Mouse (Mus musculus) MN1 (cell line): ENCODE results near the gene Eef1akmt3.
A peak's percentile ranks its signal among the peaks of the same experiment; 100 is the strongest.

ENCODE experiments used
- DNase-seq: peaks from one replicate; pipeline ENCODE4 v3.0.0-alpha.2; 2016; ENCODE audit warnings: low spot score

The Eef1akmt3 gene

DNA sequence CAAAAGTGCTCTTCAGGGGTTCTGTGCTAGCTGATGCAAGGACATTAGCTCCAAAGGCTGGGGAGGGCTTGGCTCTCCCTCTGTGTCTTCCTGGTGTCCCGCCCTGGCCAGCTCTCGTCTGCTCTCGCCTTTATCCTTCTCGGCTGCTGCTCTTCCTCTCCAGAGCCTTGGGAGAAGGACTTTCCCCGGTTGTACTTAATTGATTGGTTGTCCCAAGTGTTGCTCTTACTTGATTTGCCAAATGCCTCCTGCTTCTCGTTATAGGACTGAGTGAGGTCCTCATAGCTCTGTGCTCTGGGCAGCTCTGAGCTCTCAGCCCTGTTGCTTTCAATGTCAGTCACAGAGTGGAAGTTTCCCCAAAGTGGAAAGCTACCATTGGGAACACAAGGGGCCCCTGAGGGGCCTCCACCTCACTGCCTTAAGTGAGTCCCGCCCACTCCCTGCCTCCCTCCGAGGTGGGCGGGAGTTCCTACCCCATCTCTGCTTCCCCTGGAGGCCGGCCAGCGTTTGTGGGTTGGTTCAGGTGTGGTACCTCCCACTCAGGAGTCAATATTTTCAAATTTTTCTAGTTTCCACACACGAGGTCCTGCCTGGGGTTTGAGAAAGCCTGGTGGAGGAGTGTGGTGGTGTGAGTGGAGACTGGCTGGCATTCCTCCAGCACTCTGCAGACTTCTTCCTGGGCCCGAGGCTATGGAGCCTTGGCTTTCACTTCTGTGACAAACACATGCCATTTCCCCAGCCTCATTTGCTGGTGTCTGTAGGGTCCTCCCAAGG, 43.8 kb downstream of the Eef1akmt3 start:
- peak; percentile 48 for DNase-seq

DNA sequence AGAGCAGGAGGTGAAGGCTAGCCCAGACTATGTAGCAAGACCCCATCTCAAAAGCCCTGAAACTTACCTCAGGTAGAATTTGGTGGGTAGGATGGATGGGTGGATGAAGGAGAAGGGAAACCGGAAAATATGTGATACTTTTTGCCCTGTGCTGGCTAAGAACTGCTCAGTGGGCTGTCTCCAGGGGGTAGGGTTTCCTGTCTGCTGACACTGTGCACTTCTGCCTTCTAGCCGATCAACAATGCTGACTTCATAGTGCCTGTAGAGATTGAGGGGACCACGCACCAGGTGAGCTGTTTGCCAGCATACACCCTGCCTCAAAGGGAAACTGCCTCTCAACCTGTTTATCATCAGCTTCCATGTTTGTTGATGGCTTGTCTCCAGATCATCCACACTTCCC, 47.7 kb downstream of the Eef1akmt3 start:
- DNase-seq, result no peak

DNA sequence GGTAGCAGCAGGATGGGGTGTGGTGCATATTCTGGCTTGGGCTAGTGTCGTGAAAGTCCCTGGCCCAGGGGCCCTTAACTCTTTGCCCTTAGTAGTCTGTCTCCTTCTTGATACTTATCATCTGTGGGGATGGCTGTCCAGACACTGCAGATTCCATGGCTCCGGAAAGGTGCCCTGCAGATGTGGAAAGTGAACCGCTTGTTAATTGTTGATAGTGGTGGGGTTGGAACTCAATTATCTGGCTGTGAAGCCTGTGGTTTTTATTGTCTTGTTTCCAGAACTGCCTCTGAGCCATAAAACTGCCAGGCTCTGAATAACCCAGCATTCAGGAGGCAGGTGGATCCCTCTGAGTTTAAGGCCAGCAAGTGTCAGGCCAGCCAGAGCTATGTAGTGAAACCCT, 49.6 kb downstream of the Eef1akmt3 start:
- DNase-seq, result peak; percentile 74

DNA sequence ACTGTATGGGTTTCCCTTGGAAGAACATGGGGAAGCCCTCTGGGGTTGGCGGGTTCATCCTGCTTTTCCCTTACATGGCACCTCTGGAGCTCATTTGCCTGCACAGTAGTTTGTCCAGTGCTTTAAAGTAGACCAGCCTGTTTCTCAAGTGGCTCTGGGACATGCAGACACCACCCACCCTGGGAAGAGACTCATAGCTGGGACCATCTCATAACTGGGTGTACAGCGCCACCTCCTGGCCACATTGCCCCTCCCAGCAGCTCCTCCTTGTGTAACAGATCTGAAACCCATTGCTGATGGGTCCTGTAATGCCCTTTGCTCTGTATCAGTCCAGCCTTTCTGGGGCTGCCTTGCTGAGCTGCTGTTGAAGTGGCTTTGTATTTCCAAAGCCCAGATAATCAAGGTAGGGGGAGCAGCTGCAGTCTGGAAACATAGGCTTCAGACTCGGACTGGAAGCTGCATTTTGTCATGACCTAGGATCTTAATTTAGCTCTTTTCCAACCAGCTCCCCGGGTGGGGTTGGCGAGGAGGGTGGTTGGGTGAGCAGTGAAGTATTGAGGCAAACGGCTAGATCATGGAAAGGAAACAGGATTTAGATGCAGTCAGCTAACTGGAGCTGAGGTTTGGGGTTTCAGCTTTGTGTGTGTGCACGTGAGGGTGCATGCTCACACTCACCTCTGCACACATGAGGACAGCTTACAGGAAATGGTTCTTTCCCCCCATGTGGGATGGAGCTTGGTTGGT, 50.8 kb downstream of the Eef1akmt3 start:
- peak; percentile 95 for DNase-seq

DNA sequence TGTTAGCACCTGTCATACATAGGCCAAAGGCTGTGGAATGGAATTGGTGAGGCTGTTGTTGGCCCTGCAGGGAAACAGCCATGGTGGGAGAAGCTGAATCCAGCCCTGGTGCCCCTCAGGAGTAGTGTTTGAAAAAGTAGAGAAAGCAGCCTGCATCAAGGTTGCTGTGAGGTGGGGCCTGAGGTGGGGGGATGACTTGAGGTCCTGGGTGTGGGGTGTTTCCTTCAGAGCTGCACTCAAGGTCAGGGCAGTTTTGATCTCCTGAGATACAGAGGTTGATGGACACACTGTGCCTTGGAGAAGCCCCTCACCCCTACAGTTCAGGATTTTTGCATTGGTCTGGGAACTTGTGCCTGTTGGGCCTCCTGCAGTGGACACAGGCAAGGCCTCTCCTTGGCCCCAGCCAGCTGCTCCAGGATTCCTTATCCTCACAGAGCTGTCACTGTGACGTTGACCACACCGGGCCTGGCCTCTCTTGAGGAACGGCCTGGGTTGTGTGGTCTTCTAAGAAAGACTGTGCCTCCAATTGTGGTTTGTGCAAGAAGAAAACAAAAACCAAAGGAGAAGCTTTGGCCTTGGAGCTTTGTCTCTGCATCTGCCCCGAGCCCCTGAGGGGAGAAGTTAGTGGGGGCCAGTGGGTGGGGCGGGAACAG, 52.7 kb downstream of the Eef1akmt3 start:
- DNase-seq, result peak; percentile 87

DNA sequence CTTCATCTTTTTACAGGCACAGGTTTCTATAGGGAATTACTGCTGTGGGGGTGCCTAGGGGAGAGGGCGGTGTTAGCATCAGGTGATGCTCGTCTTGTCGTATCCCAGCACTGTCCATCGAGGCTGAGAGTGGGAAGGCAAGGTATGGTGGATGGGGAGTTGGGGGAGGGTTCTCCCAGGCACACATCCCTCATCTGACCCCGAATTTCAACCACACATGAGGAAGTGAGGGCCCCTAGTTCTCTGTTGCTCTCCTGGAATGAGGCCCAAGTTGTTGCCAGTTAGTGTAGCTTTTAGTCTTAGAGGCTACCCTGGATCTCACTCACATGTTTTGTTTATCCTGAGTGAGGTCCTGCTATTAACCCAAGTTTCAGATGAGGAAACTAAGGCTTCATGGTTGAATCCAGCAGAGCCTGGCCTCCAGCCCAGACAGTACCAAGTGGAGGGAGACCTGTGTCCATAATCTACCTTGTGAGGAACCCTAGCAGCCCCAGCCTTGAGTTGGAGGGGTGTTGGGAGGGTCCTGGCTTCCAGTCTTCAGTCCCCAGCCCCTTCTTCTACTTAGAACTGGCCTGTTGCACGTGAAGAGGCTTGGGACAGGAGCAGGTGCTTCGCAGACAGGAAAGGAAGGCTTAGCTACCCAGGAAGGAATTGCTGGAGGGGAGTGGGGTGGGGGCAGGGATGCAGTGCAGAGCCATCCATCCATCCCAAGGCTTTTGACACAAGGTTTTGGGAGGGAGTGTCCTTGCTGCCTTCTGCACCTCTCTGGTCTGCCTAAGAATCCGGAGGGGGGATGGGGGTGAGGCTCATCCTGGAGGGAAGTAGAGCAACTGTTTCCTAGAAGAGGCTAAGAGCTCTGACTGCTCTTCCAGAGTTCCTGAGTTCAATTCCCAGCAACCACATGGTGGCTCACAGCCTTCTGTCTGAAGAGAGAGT, 53.9 kb downstream of the Eef1akmt3 start:
- no peak for DNase-seq

DNA sequence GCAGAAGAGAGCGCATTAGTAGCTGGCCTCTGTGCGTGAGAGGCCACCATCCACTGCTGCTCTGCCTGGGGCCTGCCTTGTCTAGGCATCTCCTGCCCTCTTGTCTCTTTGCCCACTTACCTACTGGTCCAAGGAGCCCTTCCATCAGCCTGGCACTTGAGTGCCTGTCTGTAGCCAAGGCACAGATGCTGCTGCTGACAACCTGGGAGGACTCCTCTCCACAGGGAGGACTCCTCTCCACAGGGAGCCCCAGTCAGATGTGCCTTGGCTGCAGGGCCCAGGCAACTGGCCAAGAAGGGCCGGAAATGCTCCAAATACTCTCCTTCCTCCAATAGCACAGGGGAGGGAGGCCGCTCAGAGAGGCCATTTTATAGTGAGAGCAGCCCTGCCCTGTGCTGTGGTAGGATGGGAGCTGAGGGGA, 54.8 kb downstream of the Eef1akmt3 start:
- peak; percentile 80 for DNase-seq

DNA sequence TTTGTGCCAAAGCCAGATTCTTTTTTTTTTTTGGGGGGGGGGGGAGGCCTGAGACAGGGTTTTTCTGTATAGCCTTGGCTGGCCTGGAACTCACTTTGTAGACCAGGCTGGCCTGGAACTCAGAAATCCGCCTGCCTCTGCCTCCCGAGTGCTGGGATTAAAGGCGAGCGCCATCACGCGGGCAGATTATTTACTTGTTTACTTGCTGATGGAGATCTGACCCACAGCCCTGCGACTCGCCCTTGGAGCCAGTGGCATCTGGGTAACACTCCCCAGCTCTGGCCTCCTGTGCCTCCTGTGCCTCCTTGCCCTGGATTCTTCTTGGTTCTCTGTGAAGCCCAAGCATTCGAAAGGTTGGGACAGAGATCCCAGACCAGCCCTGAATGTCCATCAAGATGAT, 55.7 kb downstream of the Eef1akmt3 start:
- DNase-seq, result no peak

DNA sequence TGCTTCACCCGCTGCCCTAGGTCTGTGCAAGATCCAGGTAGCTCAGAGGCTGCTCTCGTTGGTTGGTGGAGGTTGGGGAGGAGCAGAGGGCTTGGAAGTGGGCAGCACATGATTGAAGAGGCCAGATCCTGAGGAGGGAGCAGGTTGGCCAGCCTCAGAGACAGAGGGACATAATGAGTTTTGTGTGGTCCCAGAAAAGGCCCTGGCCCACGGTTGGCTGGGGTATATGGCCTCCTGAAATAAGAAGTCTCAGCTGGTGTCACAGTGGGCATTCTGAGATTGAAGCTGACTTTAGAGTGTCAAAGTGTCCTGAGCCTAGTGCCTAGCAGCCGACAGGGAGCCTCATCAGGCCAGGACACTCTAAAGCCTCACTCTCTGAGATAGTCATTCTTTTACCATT, 56.2 kb downstream of the Eef1akmt3 start:
- no peak for DNase-seq

DNA sequence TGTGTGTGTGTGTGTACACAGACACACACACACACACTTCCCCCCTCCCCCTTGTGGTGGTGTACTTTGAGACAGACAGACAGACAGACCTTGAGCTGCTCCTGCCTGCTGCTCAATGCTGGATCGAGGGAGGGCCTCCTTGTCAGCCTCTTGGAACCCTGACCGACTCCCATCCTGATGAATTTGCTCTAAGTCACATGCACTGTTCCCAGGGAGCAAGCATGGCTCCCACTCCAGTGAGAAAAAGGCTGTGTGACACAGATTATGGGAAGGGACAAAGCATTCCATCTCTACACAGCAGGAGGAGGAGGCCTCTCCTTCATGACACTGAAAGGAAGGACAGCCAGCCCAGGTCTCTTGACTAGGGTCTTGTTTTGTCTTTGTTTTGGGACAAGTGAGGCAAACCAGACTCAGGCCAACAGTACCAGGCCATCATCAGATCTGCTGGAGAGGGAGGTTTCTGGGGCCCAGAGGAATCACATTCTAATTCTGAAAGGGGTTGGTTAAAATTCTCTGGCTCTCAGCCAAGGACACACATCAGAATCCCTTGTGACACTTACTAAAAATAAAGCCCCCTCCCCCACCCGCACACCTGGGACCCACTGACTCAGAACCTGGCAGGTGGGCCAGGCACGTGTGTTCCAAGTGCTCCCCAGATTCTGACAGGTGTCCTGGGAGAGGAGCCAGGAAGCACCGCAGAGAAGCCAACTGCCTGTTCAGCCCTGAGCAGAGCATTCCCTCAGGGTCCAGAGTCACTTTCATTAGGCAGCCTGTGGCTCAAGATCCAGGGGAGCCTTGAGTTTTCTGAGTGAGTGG, 56.9 kb downstream of the Eef1akmt3 start:
- peak; percentile 59 for DNase-seq

DNA sequence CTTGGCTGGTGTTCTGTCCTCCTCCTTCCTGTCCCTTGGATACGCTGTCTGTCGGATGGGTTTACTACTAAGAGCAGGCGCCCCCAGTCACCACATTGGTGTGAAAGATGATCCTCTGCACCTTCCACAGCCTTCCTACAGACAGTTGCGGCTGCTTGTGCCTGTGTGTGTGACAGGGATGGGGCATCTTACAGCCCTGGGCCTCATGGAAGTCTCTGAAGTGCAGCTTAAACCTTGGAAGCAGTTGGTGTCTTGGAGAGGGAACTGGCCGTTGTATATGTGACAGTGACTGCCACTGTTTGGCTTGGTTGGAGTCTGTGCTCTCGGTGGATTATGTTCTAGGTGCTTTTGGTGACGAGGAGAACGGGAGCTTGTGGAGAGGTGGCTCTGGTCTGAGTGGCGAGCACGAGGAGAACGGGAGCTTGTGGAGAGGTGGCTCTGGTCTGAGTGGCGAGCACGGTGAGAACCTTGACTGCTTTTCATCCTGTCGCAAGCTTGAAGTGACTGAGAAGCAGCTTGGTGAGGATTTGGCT, 58.1 kb downstream of the Eef1akmt3 start:
- DNase-seq, result no peak

DNA sequence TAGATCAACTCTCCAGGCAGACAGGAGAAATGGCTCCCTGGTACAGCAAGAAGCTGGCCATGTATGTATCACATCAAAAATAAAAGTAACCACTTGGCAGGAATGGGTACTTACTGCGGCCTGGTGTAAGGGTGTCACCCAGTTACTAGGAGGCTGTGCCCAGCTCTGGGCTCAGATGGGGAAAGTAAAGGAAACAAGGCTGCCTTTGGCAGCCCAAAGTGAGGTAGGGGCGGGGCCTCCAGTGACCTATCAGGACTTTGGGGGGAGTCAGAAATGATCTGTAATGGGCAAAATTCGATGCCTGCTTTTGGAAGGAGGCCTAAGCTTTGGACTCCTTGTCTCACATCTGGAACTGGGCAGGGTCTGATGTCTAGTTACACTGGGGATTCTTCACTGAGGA, 59.6 kb downstream of the Eef1akmt3 start:
- peak; percentile 46 for DNase-seq
